In genomic region chr13:77029594-77029993, GRCm38 (mm10) we compare ENCODE assay signal across 18 mouse cellular contexts.
DNase-seq lines count a peak whose midpoint lies in the region; ATAC-seq lines count a peak whose summit lies in the region.
"Had no signal": no experiment of that assay in that cellular context is flagged by ENCODE, and none has a peak within 500 bp of the region (broad histone marks: within the 10 kb centered on the region; RNA-seq: fewer than 3 reads in every experiment).

No protein-coding gene starts in this region.

- no peak overlapping the region for H3K27ac ChIP-seq in lung, embryonic 16.5 days (ENCODE audit: low read length)
- H3K27ac ChIP-seq: hindbrain, embryonic 15.5 days; limb, embryonic 15.5 days; neural tube, embryonic 12.5 days had no signal

- H3K9me3 ChIP-seq in lung, embryonic 16.5 days (ENCODE audit: control insufficient read depth, low read length): no peaks in the 10 kb centered on the region
- H3K9me3 ChIP-seq: hindbrain, embryonic 15.5 days; limb, embryonic 15.5 days; neural tube, embryonic 12.5 days had no signal

- ATAC-seq in lung, embryonic 16.5 days (ENCODE audit: low read depth): no peak
- ATAC-seq: forebrain, embryonic 14.5 days; intestine, postnatal 0 days; liver, postnatal 0 days had no signal

- no peaks in the 10 kb centered on the region for H3K4me1 ChIP-seq in lung, embryonic 16.5 days (replicated peaks; ENCODE audit: control insufficient read depth, insufficient read depth, low read length)
- H3K4me1 ChIP-seq: hindbrain, embryonic 15.5 days; limb, embryonic 15.5 days; neural tube, embryonic 12.5 days had no signal

- no peak overlapping the region for H3K4me3 ChIP-seq in lung, embryonic 16.5 days (ENCODE audit: low read length)
- H3K4me3 ChIP-seq: erythroblast, embryonic 14.5 days; hindbrain, embryonic 15.5 days; limb, embryonic 15.5 days; neural tube, embryonic 12.5 days had no signal

- H3K4me2 ChIP-seq in lung, embryonic 16.5 days (ENCODE audit: low read depth, low read length): 0 out of 2 replicates have a peak overlapping the region, but pooled peaks have one; percentile 16
- H3K4me2 ChIP-seq: hindbrain, embryonic 15.5 days; limb, embryonic 15.5 days; neural tube, embryonic 12.5 days had no signal

- no peak overlapping the region for H3K9ac ChIP-seq in lung, embryonic 16.5 days (ENCODE audit: low read length)
- H3K9ac ChIP-seq: hindbrain, embryonic 15.5 days; limb, embryonic 15.5 days; liver, postnatal 0 days; neural tube, embryonic 12.5 days had no signal

- WGBS in lung, embryonic 16.5 days: 35% methylated on average over 5 of the region's 5 CpGs

- intact Hi-C loops in heart, postnatal 10 days (cut with DNase I): no loop called here

- H3K27me3 ChIP-seq in lung, embryonic 16.5 days (ENCODE audit: control insufficient read depth, insufficient read depth, low read depth, low read length): no peaks in the 10 kb centered on the region
- H3K27me3 ChIP-seq: hindbrain, embryonic 15.5 days; limb, embryonic 15.5 days; neural tube, embryonic 12.5 days had no signal

- H3K36me3 ChIP-seq in lung, embryonic 16.5 days (ENCODE audit: control insufficient read depth, insufficient read depth, low read length): no peaks in the 10 kb centered on the region
- H3K36me3 ChIP-seq: hindbrain, embryonic 15.5 days; limb, embryonic 15.5 days; neural tube, embryonic 12.5 days had no signal

- DNase-seq in heart, adult 18-20 months: peak; percentile 7 to 16
- DNase-seq in heart, adult 8-10 months (ENCODE audit: low spot score): no peak
- DNase-seq in lung, postnatal 4 days: no peak
- DNase-seq in heart, postnatal 10 days: peak; percentile 25 to 35
- no peak for DNase-seq in thymus, postnatal 25 days
- no peak for DNase-seq in left cerebral cortex, adult 9 months (ENCODE audit: low spot score in 2 of 2)
- DNase-seq in gastrocnemius, postnatal 4 days (ENCODE audit: low spot score in 2 of 2): no peak
- DNase-seq: adrenal gland, adult 2 months; cerebellum, postnatal 14 days; liver, postnatal 0 days; thymus, postnatal 4 days had no signal

Comparison
In these comparisons a context has a peak if more than half of its experiments do, and no peak if none do; other contexts are left out.
1. DNase-seq: peak in heart, adult 18-20 months (2 of 2) and heart, postnatal 10 days (2 of 2); none in heart, adult 8-10 months (single experiment), lung, postnatal 4 days (0 of 2), thymus, postnatal 25 days (single experiment), left cerebral cortex, adult 9 months (0 of 2) and gastrocnemius, postnatal 4 days (0 of 2).